Mouse (Mus musculus): ENCODE measurements around the gene Runx1. TPM values are rescaled to one million over a fixed set of nuclear protein-coding genes. Genes with fewer than 3 reads are reported as not detected.

Gene Runx1
- polyA plus RNA-seq, 1 experiment from 2014 or later, result 4.1 TPM

DNA sequence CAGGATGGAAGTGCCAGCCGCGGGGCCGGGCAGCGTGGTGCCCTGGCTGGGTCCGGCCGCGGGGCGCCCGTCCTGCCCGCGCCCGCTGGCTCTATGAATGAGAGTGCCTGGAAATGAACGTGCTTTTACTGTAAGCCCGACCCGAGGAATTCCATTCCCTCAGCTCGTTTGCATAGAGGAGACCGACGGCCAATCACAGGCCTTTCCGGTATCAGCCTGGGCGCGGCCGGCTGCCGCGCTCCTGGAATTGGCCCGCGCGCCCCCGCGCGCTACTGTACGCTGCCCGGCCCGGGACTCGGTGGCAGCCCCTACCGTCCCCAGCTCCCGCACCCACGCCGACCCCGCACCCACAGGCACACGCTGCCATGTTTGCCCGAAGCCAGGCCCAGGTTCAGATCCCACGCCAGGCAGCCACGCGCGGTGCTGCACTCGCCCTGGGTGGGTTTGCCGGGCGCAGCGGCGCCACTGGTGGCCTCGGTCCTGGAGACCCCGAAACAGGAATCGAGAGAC is 128.7 kb downstream of the Runx1 start:
- peak overlapping the region; percentile 85 for H3K27ac ChIP-seq (ENCODE audit: low read length)
- under 1% methylated on average over 53 of the region's 53 CpGs for WGBS (ENCODE audit: insufficient replicate concordance)
- no peaks in the 10 kb centered on the region for H3K36me3 ChIP-seq (ENCODE audit: control insufficient read depth, insufficient read depth)
- H3K4me3 ChIP-seq (ENCODE audit: low read depth, low read length), result peak overlapping the region; percentile 79
- H3K9ac ChIP-seq (ENCODE audit: low read depth, low read length), result peak overlapping the region; percentile 86
- peaks cover 45% of the 10 kb centered on the region for H3K27me3 ChIP-seq (ENCODE audit: control insufficient read depth, insufficient read depth, low read depth, low read length)
- H3K4me1 ChIP-seq (ENCODE audit: control insufficient read depth, low read depth, low read length), result peaks cover 37% of the 10 kb centered on the region
- H3K4me2 ChIP-seq (ENCODE audit: low read depth, low read length), result peak overlapping the region; percentile 100
- ATAC-seq (ENCODE audit: low read depth), result peak; percentile 96
- no peaks in the 10 kb centered on the region for H3K9me3 ChIP-seq (replicated peaks; ENCODE audit: control insufficient read depth, low read length)

DNA sequence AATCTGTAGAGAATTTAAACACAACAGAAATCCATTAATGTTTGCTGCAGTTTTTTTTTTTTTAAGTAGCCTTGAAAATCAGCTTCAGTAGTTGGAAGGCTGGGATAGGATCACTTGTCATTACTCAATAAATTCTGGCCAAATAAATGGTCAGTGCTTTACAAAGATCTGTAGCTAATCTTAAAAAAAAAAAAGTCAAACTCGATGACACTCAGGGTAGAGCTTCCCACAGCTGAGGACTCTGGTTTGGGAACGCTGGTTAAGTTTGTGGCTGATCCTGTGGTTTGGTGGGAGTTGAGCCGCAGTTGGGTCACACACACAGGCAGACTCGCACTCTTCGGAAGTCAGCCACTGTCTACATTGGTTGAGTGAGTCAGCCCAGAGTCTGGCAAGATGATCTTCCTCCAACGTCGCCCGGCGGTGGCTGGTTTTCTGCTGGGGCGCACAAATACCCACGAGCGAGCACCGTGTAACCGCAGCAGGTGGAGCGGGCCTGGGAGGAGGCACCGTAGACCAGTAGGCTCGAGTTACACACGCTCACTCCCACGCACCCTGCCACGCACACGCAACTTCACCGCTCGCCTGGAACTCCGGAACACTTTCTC is 129.4 kb downstream of the Runx1 start:
- under 1% methylated on average over 24 of the region's 24 CpGs for WGBS (ENCODE audit: insufficient replicate concordance)
- no peaks in the 10 kb centered on the region for H3K36me3 ChIP-seq (ENCODE audit: control insufficient read depth, insufficient read depth)
- H3K9ac ChIP-seq (ENCODE audit: low read depth, low read length), result peak overlapping the region; percentile 70
- no peak for ATAC-seq (ENCODE audit: low read depth)
- H3K27me3 ChIP-seq (ENCODE audit: control insufficient read depth, insufficient read depth, low read depth, low read length), result peaks cover 45% of the 10 kb centered on the region
- peaks cover 37% of the 10 kb centered on the region for H3K4me1 ChIP-seq (ENCODE audit: control insufficient read depth, low read depth, low read length)
- peak overlapping the region; percentile 79 for H3K4me3 ChIP-seq (ENCODE audit: low read depth, low read length)
- no peaks in the 10 kb centered on the region for H3K9me3 ChIP-seq (replicated peaks; ENCODE audit: control insufficient read depth, low read length)
- H3K4me2 ChIP-seq (ENCODE audit: low read depth, low read length), result peak overlapping the region; percentile 100
- peak overlapping the region; percentile 58 for H3K27ac ChIP-seq (ENCODE audit: low read length)

DNA sequence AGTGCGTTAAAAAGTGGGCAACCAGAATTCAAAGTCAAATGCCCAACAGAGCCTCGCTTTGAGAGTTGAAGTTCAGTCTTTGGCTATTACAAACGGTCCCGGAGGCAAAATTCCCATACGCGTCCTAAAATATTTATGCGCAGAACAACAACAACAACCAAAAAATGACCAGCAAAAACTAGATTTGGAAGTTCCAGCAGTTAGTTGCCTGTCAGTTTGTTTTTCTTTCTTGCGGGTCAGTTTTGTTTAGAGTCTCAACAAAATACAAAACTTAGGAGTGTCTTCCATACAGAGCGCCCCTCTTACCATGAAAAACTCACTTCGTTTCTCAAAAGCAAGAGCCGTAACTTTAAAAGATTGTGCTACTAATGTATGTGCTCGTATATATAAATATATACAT is 130.0 kb downstream of the Runx1 start:
- H3K4me3 ChIP-seq (ENCODE audit: low read depth, low read length), result peak overlapping the region; percentile 63
- H3K36me3 ChIP-seq (ENCODE audit: control insufficient read depth, insufficient read depth), result no peaks in the 10 kb centered on the region
- no peak for ATAC-seq (ENCODE audit: low read depth)
- H3K27ac ChIP-seq (ENCODE audit: low read length), result no peak overlapping the region
- peak overlapping the region; percentile 63 for H3K9ac ChIP-seq (ENCODE audit: low read depth, low read length)
- peaks cover 37% of the 10 kb centered on the region for H3K4me1 ChIP-seq (ENCODE audit: control insufficient read depth, low read depth, low read length)
- H3K4me2 ChIP-seq (ENCODE audit: low read depth, low read length), result peak overlapping the region; percentile 100
- WGBS (ENCODE audit: insufficient replicate concordance), result 2% methylated on average over 12 of the region's 12 CpGs
- peaks cover 45% of the 10 kb centered on the region for H3K27me3 ChIP-seq (ENCODE audit: control insufficient read depth, insufficient read depth, low read depth, low read length)
- no peaks in the 10 kb centered on the region for H3K9me3 ChIP-seq (replicated peaks; ENCODE audit: control insufficient read depth, low read length)

DNA sequence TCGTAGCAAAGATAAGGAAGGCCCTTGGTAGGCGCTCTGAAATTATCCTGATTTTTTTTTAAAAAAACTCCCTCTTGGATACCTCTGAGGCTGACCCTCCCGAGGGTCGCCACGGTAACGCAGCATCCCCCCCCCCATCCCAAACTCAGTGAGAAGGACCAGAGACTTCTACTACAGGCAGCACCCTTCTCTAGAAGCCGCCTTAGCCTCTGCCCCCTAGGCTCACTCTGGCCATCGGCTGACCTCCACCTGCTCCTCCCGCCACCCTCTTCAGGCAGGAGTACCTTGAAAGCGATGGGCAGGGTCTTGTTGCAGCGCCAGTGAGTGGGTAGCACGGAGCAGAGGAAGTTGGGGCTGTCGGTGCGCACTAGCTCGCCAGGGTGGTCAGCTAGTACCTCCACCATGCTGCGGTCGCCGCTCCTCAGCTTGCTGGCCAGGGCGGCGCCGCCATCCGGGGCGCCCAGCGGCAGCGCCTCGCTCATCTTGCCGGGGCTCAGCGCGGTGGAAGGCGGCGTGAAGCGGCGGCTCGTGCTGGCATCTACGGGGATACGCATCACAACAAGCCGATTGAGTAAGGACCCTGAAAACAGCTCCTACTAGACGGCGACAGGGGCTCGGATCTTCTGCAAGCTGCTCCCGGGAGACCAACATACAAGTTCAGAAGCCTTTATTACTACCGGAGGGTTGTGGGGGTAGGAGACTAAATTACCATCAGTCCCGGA is 130.6 kb downstream of the Runx1 start:
- Histone ChIP-seq H3K36me3 (ENCODE audit: control insufficient read depth, insufficient read depth) (no peaks in the 10 kb centered on the region), H3K27ac (ENCODE audit: low read length) (no peak overlapping the region), H3K4me3 (ENCODE audit: low read depth, low read length) (peak overlapping the region; percentile 63), H3K4me2 (ENCODE audit: low read depth, low read length) (peak overlapping the region; percentile 100), H3K4me1 (ENCODE audit: control insufficient read depth, low read depth, low read length) (peaks cover 37% of the 10 kb centered on the region), H3K9ac (ENCODE audit: low read depth, low read length) (peak overlapping the region; percentile 63), H3K9me3 (replicated peaks; ENCODE audit: control insufficient read depth, low read length) (no peaks in the 10 kb centered on the region), H3K27me3 (ENCODE audit: control insufficient read depth, insufficient read depth, low read depth, low read length) (peaks cover 41% of the 10 kb centered on the region)
- 2% methylated on average over 43 of the region's 43 CpGs for WGBS (ENCODE audit: insufficient replicate concordance)
- ATAC-seq (ENCODE audit: low read depth), result no peak

DNA sequence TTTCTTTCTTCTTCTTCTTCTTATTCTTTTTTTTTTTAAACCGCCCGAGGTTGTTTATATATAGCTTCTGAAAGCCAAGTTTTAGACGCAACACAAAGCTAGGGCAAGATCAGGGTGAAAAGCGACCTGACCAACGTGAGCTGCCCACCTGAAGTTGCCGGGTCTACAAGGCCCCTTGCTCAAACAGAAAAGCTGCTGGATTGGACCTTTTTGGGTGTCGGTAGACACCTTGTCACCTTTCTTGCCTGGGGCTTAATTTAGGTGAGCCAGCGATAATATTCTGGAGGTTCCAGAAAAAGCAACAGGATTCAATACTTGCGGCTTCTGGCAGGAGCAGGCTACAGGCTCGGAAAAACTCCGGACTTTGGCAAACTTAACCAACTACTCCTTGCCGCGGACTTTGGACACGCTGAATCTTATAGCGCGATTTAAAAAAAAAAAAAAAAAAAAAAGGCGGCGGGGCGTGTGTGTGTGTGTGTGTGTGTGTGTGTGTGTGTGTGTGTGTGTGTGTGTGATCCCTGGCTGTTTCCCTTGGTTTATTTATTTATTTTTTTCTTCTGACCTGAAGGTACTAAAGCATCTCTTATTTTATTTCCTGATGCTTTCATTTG is 131.3 kb downstream of the Runx1 start:
- Histone ChIP-seq H3K27ac (ENCODE audit: low read length) (no peak overlapping the region), H3K27me3 (ENCODE audit: control insufficient read depth, insufficient read depth, low read depth, low read length) (peaks cover 34% of the 10 kb centered on the region)
- no peak for ATAC-seq (ENCODE audit: low read depth)

DNA sequence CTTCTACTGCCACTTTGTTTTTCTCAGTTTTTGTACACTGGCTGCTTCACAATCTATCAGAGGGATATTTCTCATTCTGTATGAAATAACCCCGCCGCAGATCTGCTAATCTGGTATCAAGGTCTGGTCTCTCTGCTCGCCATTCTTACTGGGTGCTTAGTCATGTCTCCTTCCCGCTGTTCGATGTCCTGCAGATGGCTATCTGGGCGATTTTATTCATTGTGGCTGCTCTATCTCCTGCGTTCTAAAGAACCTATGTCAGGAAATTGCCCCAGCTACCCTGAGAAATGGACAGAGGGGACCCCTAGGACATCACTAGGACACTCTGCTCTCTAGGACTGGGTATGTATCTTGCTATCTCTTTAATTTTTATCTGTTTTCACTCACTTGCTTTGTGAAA is 135.2 kb downstream of the Runx1 start:
- no peak for ATAC-seq (ENCODE audit: low read depth)
- Histone ChIP-seq H3K9ac (ENCODE audit: low read depth, low read length) (no peak overlapping the region), H3K4me1 (ENCODE audit: control insufficient read depth, low read depth, low read length) (peaks cover 8% of the 10 kb centered on the region), H3K27me3 (ENCODE audit: control insufficient read depth, insufficient read depth, low read depth, low read length) (peaks cover 13% of the 10 kb centered on the region), H3K4me2 (ENCODE audit: low read depth, low read length) (no peak overlapping the region), H3K36me3 (ENCODE audit: control insufficient read depth, insufficient read depth) (no peaks in the 10 kb centered on the region), H3K4me3 (ENCODE audit: low read depth, low read length) (no peak overlapping the region), H3K27ac (ENCODE audit: low read length) (no peak overlapping the region), H3K9me3 (replicated peaks; ENCODE audit: control insufficient read depth, low read length) (no peaks in the 10 kb centered on the region)
- 29% methylated on average over 7 of the region's 7 CpGs for WGBS (ENCODE audit: insufficient replicate concordance)

More for the DNA sequence above, 131.3 kb downstream of the Runx1 start:
- Histone ChIP-seq H3K4me3 (ENCODE audit: low read depth, low read length) (peak overlapping the region; percentile 63), H3K4me1 (ENCODE audit: control insufficient read depth, low read depth, low read length) (peaks cover 34% of the 10 kb centered on the region), H3K9ac (ENCODE audit: low read depth, low read length) (no peak overlapping the region; the same call in 1 of the 2 replicates), H3K36me3 (ENCODE audit: control insufficient read depth, insufficient read depth) (no peaks in the 10 kb centered on the region), H3K9me3 (replicated peaks; ENCODE audit: control insufficient read depth, low read length) (no peaks in the 10 kb centered on the region), H3K4me2 (ENCODE audit: low read depth, low read length) (peak overlapping the region; percentile 100)
- WGBS (ENCODE audit: insufficient replicate concordance), result 5% methylated on average over 19 of the region's 19 CpGs

DNA sequence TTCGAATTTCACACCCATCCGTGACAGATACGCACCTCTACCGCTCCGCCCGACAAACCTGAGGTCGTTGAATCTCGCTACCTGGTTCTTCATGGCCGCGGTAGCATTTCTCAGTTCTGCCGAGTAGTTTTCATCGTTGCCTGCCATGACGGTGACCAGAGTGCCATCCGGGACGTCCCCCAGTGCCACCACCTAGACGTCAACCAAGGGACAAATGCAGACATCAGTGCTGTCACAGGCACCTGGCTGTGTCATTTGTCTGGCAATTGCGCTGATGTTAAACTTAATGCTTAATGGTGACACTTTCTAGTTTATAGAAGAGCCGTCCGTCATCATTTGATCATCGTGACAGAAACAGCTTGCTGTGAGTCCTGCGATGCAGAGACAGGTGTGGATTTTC is 137.0 kb downstream of the Runx1 start:
- Histone ChIP-seq H3K27me3 (ENCODE audit: control insufficient read depth, insufficient read depth, low read depth, low read length) (no peaks in the 10 kb centered on the region; the same call in none of the 2 replicates), H3K9me3 (replicated peaks; ENCODE audit: control insufficient read depth, low read length) (no peaks in the 10 kb centered on the region), H3K9ac (ENCODE audit: low read depth, low read length) (no peak overlapping the region), H3K4me1 (ENCODE audit: control insufficient read depth, low read depth, low read length) (no peaks in the 10 kb centered on the region; the same call in none of the 2 replicates), H3K36me3 (ENCODE audit: control insufficient read depth, insufficient read depth) (no peaks in the 10 kb centered on the region), H3K4me3 (ENCODE audit: low read depth, low read length) (no peak overlapping the region), H3K4me2 (ENCODE audit: low read depth, low read length) (no peak overlapping the region), H3K27ac (ENCODE audit: low read length) (no peak overlapping the region)
- ATAC-seq (ENCODE audit: low read depth), result no peak
- WGBS (ENCODE audit: insufficient replicate concordance), result 89% methylated on average over 21 of the region's 21 CpGs

DNA sequence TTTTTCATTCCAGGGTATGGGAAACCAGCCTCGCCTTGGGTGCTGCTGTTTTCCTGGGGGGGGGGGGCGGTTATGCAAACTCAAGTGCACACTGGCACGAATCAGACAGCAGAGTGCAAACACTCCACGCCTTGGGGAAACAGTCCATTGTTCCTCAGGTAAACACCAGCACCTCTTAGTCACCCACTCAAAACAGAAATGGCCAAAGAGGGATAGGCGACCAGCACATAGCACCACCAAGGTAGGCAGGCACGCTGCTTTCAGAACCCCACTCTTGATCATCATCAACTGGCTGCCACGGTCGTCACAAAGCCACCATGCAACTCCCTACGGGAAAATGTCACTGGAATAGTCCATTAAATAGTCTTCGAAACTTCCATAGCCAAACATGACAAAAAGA is 139.0 kb downstream of the Runx1 start:
- no peak overlapping the region for H3K4me3 ChIP-seq (ENCODE audit: low read depth, low read length)
- no peak overlapping the region for H3K27ac ChIP-seq (ENCODE audit: low read length)
- no peak overlapping the region for H3K9ac ChIP-seq (ENCODE audit: low read depth, low read length)
- no peaks in the 10 kb centered on the region for H3K36me3 ChIP-seq (ENCODE audit: control insufficient read depth, insufficient read depth)
- no peak for ATAC-seq (ENCODE audit: low read depth)
- H3K4me1 ChIP-seq (ENCODE audit: control insufficient read depth, low read depth, low read length), result no peaks in the 10 kb centered on the region; the same call in 1 of the 2 replicates
- H3K27me3 ChIP-seq (ENCODE audit: control insufficient read depth, insufficient read depth, low read depth, low read length), result no peaks in the 10 kb centered on the region
- no peaks in the 10 kb centered on the region for H3K9me3 ChIP-seq (replicated peaks; ENCODE audit: control insufficient read depth, low read length)
- WGBS (ENCODE audit: insufficient replicate concordance), result 69% methylated on average over 10 of the region's 10 CpGs
- no peak overlapping the region for H3K4me2 ChIP-seq (ENCODE audit: low read depth, low read length)

All from liver, embryonic 16.5 days (tissue).